Mouse (Mus musculus) lung, embryonic 16.5 days (tissue): ENCODE results near the gene Pla2g12a. TPM values are rescaled to one million over a fixed set of nuclear protein-coding genes. Genes with fewer than 3 reads are reported as not detected.

ENCODE experiments used
- ATAC-seq: fragments of 200-750 bp; cut with Nextera tagmentation; 2 replicates; pipeline ENCODE4 v1.8.0; 2017; ENCODE audit warnings: low read depth, mild to moderate bottlenecking, moderate library complexity
- H3K27ac ChIP-seq: fragments of 300-500 bp; sonication (generic); 2 replicates; pipeline ENCODE4 v1.5.1; 2014; ENCODE audit warnings: mild to moderate bottlenecking, control low read depth, low read length
- H3K27me3 ChIP-seq: fragments of 300-500 bp; sonication (generic); 2 replicates; pipeline ENCODE4 v1.6.1; 2014; ENCODE audit warnings: low read depth, low read length, mixed read lengths; ENCODE audit not compliant: control insufficient read depth, insufficient read depth
- H3K36me3 ChIP-seq: fragments of 300-500 bp; sonication (generic); 2 replicates; pipeline ENCODE4 v1.6.1; 2014; ENCODE audit warnings: low read length; ENCODE audit not compliant: control insufficient read depth, insufficient read depth
- H3K4me1 ChIP-seq: fragments of 300-500 bp; sonication (generic); replicated peaks from 2 replicates; pipeline ENCODE4 v1.6.1; 2014; ENCODE audit warnings: low read length, mixed read lengths; ENCODE audit not compliant: control insufficient read depth, insufficient read depth
- H3K4me2 ChIP-seq: fragments of 300-500 bp; sonication (generic); 2 replicates; pipeline ENCODE4 v1.6.1; 2014; ENCODE audit warnings: low read depth, low read length, control low read depth
- H3K4me3 ChIP-seq: fragments of 300-500 bp; sonication (generic); 2 replicates; pipeline ENCODE4 v1.5.1; 2014; ENCODE audit warnings: mild to moderate bottlenecking, low read length, control low read depth
- H3K9ac ChIP-seq: fragments of 300-500 bp; sonication (generic); 2 replicates; pipeline ENCODE4 v1.6.1; 2014; ENCODE audit warnings: low read length, control low read depth
- H3K9me3 ChIP-seq: fragments of 300-500 bp; sonication (generic); 2 replicates; pipeline ENCODE4 v1.6.1; 2016; ENCODE audit warnings: low read length; ENCODE audit not compliant: control insufficient read depth
- WGBS: fragments of 180-500 bp; shearing (Covaris S2); extraction: QIAGEN DNeasy Blood & Tissue Kit; methylation state at CpG from one replicate; pipeline ENCODE4 v1.1.7; 2014; 5-methylcytosine and 5-hydroxymethylcytosine counted together
- polyA plus RNA-seq: library from polyadenylated mRNA; unstranded; fragments of >200 nt; fragmentation: Nextera tagmentation; extraction: Ambion mirVana; gene quantifications from 2 replicates; pipeline ENCODE4 v1.2.1, GENCODE M21; 2015

Gene Pla2g12a
- polyA plus RNA-seq, 1 experiment from 2014 or later: 38.5 TPM

DNA sequence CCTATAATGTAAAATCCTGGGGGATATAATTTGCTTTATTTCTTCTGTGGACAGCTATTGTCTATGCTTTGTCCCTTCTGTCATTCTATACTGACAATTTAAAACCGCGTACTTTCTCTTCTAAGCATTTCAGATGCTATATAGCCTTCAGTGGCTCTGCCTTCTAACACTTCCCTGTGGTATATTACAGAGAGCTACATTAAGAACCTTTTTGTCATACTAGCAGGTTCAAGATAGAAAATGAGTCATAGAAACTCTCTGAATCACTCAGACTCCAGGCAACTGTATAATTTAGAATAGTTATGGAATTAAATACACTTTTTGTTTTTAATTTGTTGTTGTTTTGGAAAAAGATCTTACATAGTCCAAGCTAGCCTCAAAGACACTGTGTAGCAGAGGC, 62.4 kb downstream of the Pla2g12a start:
- Histone ChIP-seq H3K27ac (no peak overlapping the region), H3K4me3 (no peak overlapping the region), H3K27me3 (no peaks in the 10 kb centered on the region), H3K9me3 (no peaks in the 10 kb centered on the region), H3K9ac (no peak overlapping the region), H3K4me1 (no peaks in the 10 kb centered on the region), H3K4me2 (no peak overlapping the region), H3K36me3 (no peaks in the 10 kb centered on the region)
- 94% methylated on average over 2 of the region's 2 CpGs for WGBS
- no peak for ATAC-seq

DNA sequence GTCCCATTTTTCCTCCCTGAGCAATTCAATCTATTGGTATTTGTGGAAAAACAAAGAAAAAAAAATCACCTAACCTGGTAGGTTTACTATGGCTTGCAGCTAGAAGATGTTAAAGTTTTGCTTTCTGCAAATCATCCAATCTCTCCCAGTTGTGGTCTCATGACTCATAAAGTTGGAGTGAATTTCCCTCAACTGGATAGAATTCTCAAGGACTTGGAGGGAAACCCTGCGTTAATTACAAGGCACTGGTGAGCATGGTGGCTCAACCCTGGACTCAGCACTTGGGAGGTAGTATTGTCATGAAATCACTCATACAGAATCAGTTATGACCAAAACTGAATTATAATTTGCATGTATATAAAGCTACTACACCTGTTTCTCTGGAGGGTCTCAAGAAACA, 62.9 kb downstream of the Pla2g12a start:
- Histone ChIP-seq H3K9me3 (no peaks in the 10 kb centered on the region), H3K4me3 (no peak overlapping the region), H3K36me3 (no peaks in the 10 kb centered on the region), H3K9ac (no peak overlapping the region), H3K27ac (no peak overlapping the region), H3K4me1 (no peaks in the 10 kb centered on the region), H3K4me2 (no peak overlapping the region), H3K27me3 (no peaks in the 10 kb centered on the region)
- WGBS: 94% methylated on average over 1 of the region's 1 CpGs
- ATAC-seq: no peak

DNA sequence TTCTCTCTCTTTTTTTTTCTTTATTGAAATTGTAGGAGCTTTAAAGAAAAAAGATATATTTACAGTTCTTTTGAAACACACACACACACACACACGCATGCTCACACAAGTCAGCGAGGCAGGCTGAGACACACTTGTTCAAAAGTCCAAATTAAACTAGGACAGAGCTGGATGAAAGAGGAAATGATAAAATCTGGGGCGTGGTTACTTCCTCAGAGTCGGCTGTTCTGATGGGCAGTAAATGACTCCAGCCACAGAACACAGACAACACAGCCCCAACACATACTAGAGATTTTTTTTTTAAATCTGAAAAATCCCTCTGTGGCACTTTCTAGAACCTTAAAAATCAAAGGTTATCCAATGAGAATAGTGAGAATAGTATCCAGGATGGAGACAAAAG, 65.4 kb downstream of the Pla2g12a start:
- Histone ChIP-seq H3K4me2 (no peak overlapping the region), H3K36me3 (no peaks in the 10 kb centered on the region), H3K4me1 (no peaks in the 10 kb centered on the region), H3K27ac (no peak overlapping the region), H3K9ac (no peak overlapping the region), H3K27me3 (no peaks in the 10 kb centered on the region), H3K9me3 (no peaks in the 10 kb centered on the region), H3K4me3 (no peak overlapping the region)
- ATAC-seq: no peak
- 58% methylated on average over 4 of the region's 4 CpGs for WGBS

Other genes with a start within 250 kb of the Pla2g12a start
- 0.97 and 1.2 TPM in 2 replicates for gene Egf, start 123.3 kb upstream of the Pla2g12a start, polyA plus RNA-seq
- 0.41 TPM in 1 of 2 replicates, not detected in the other for gene Lrit3, start 74.6 kb upstream of the Pla2g12a start, polyA plus RNA-seq
- gene Rrh, start 56.0 kb upstream of the Pla2g12a start, polyA plus RNA-seq: not detected in 2 replicates
- gene Gar1, start 47.2 kb upstream of the Pla2g12a start, polyA plus RNA-seq: 43.4 and 49.8 TPM in 2 replicates
- gene Cfi, start 42.7 kb upstream of the Pla2g12a start, polyA plus RNA-seq: 16.7 and 20.4 TPM in 2 replicates
- 79.5 and 89.9 TPM in 2 replicates for gene Casp6, start 22.8 kb downstream of the Pla2g12a start, polyA plus RNA-seq
- gene Mcub, start 91.6 kb downstream of the Pla2g12a start, polyA plus RNA-seq: 4.6 and 6.7 TPM in 2 replicates
- 31.1 and 35.6 TPM in 2 replicates for gene Sec24b, start 182.9 kb downstream of the Pla2g12a start, polyA plus RNA-seq